Mouse (Mus musculus) embryonic facial prominence, embryonic 10.5 days (tissue): ENCODE measurements around the gene Ccdc148. TPM values are rescaled to one million over a fixed set of nuclear protein-coding genes. Genes with fewer than 3 reads are reported as not detected.

Experiments used
- DNase-seq: peaks from one replicate; pipeline ENCODE4 v3.0.0-alpha.2; 2017; ENCODE audit warnings: low spot score
- H3K27ac ChIP-seq: fragments of 300-500 bp; sonication (generic); replicated peaks from 2 replicates; pipeline ENCODE4 v1.5.1; 2016; ENCODE audit warnings: mild to moderate bottlenecking
- H3K27me3 ChIP-seq: fragments of 300-500 bp; sonication (generic); replicated peaks from 2 replicates; pipeline ENCODE4 v1.6.1; 2016; ENCODE audit warnings: low read depth, mild to moderate bottlenecking; ENCODE audit not compliant: poor library complexity, severe bottlenecking
- H3K36me3 ChIP-seq: fragments of 300-500 bp; sonication (generic); replicated peaks from 2 replicates; pipeline ENCODE4 v1.6.1; 2016; ENCODE audit warnings: mild to moderate bottlenecking, moderate library complexity
- H3K4me1 ChIP-seq: fragments of 300-500 bp; sonication (generic); 2 replicates; pipeline ENCODE4 v1.6.1; 2016
- H3K4me3 ChIP-seq: fragments of 300-500 bp; sonication (generic); 2 replicates; pipeline ENCODE4 v1.5.1; 2016; ENCODE audit warnings: mild to moderate bottlenecking, moderate library complexity
- H3K9me3 ChIP-seq: fragments of 300-500 bp; sonication (generic); 2 replicates; pipeline ENCODE4 v1.6.1; 2016; ENCODE audit warnings: mild to moderate bottlenecking
- WGBS: fragments of 180-500 bp; shearing (Covaris S2); methylation state at CpG from one replicate; pipeline ENCODE4 v1.1.7; 2016; 5-methylcytosine and 5-hydroxymethylcytosine counted together
- polyA plus RNA-seq: library from polyadenylated mRNA; unstranded; fragments of >200 nt; fragmentation: Nextera tagmentation; extraction: Ambion mirVana; gene quantifications from 2 replicates; pipeline ENCODE4 v1.2.1, GENCODE M21; 2016

Gene Ccdc148
- polyA plus RNA-seq, 1 experiment from 2014 or later: 0.87 TPM

DNA sequence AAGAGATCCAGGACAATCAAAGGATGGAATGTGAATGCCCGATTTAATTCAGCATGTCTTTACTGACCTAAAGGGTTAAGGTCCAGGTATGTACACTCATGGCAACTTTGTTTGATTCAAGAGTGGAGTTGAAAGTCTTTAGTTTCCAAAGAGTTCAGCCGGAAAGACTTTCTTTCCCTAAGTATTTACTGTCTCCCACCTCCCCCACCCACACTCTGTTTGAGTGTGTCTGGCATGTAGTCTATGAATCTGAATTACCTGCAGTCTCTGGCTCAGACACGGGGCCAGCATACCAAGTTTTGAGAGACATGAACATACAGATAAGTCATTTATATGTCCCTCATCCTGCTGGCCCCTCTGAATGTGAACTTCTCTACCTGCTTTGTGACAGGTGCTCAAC lies 374.3 kb downstream of the Ccdc148 start:
- no peak overlapping the region for H3K27ac ChIP-seq
- 83% methylated on average over 3 of the region's 3 CpGs for WGBS
- H3K27me3 ChIP-seq: peaks cover 12% of the 10 kb centered on the region; the same call in 1 of the 2 replicates
- H3K9me3 ChIP-seq: no peaks in the 10 kb centered on the region
- H3K4me1 ChIP-seq: peaks cover 15% of the 10 kb centered on the region
- DNase-seq: no peak
- no peaks in the 10 kb centered on the region for H3K36me3 ChIP-seq
- no peak overlapping the region for H3K4me3 ChIP-seq

GRCm38 (mm10) chr2:58783526-58783925 lies 377.0 kb downstream of the Ccdc148 start:
- Histone ChIP-seq H3K27me3 (peaks cover 12% of the 10 kb centered on the region; the same call in 1 of the 2 replicates), H3K36me3 (no peaks in the 10 kb centered on the region), H3K9me3 (no peaks in the 10 kb centered on the region), H3K27ac (no peak overlapping the region), H3K4me3 (no peak overlapping the region), H3K4me1 (peaks cover 15% of the 10 kb centered on the region)
- DNase-seq: no peak
- 94% methylated on average over 1 of the region's 1 CpGs for WGBS

DNA sequence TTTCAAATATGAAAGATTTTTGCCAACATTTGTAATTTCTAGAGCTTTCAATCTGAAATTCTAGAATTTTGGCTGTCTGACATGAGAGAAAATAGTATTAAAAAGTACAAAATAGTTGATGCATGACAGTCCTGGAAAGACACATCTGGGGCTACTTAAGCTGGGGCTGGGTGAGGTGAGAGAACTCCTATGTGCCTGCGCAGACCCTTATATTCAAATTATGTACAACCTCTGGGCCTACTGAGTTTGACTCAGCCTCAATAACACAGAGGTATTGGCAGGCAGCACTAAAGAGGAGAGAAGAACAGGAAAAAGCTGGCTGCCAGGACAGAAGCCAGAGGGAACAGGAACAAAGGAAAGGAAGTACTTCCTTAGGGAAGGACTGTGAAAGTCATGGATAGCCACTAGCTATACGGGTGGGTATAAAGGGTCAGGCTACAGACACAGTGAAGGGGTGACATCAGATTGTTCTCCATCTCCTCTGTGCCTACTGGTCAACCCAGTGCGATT lies 381.4 kb downstream of the Ccdc148 start:
- 77% methylated on average over 3 of the region's 3 CpGs for WGBS
- Histone ChIP-seq H3K4me3 (no peak overlapping the region), H3K27ac (no peak overlapping the region), H3K9me3 (no peaks in the 10 kb centered on the region), H3K27me3 (peaks cover 8% of the 10 kb centered on the region; the same call in 1 of the 2 replicates), H3K4me1 (no peaks in the 10 kb centered on the region), H3K36me3 (no peaks in the 10 kb centered on the region)
- no peak for DNase-seq

GRCm38 (mm10) chr2:58773833-58774232 lies 386.6 kb downstream of the Ccdc148 start:
- Histone ChIP-seq H3K27ac (no peak overlapping the region), H3K36me3 (no peaks in the 10 kb centered on the region), H3K27me3 (no peaks in the 10 kb centered on the region), H3K9me3 (no peaks in the 10 kb centered on the region), H3K4me3 (no peak overlapping the region), H3K4me1 (peaks cover 8% of the 10 kb centered on the region; the same call in 1 of the 2 replicates)
- no peak for DNase-seq
- WGBS: 90% methylated on average over 9 of the region's 9 CpGs

Other genes with a start within 250 kb of the Ccdc148 start
- 16.2 and 17.2 TPM in 2 replicates for gene Pkp4, start 167 bp upstream of the Ccdc148 start, polyA plus RNA-seq